Mouse (Mus musculus) bone marrow macrophage, adult 2 months (primary cell): ENCODE measurements around the gene Ubash3a. TPM values are rescaled to one million over a fixed set of nuclear protein-coding genes. Genes with fewer than 3 reads are reported as not detected.

Source experiments
- H3K27ac ChIP-seq: 2 replicates; pipeline ENCODE4 v1.5.1; 2012; ENCODE audit warnings: low read depth, low read length; ENCODE audit not compliant: insufficient read depth
- H3K4me1 ChIP-seq: 2 replicates; pipeline ENCODE4 v1.6.1; 2012; ENCODE audit warnings: low read length; ENCODE audit not compliant: control insufficient read depth, insufficient read depth
- H3K4me3 ChIP-seq: 2 replicates; pipeline ENCODE4 v1.5.1; 2012; ENCODE audit warnings: mild to moderate bottlenecking, low read length, moderate library complexity; ENCODE audit not compliant: insufficient read depth
- CTCF ChIP-seq: IDR thresholded peaks from 2 replicates; pipeline ENCODE4 v1.5.1; 2012; ENCODE audit warnings: low read depth, mild to moderate bottlenecking, low read length, moderate library complexity
- POLR2A ChIP-seq: IDR thresholded peaks from 2 replicates; pipeline ENCODE4 v1.6.1; 2012; ENCODE audit warnings: mild to moderate bottlenecking, low read depth, low read length, borderline replicate concordance
- polyA plus RNA-seq: library from polyadenylated mRNA; stranded (reverse); fragments of >200 nt; gene quantifications from 2 replicates; pipeline ENCODE4 v1.2.4, GENCODE M21; 2012; ENCODE audit not compliant: missing spikeins, insufficient read depth, insufficient read length

The Ubash3a gene
- polyA plus RNA-seq, 1 experiment, result not detected

DNA sequence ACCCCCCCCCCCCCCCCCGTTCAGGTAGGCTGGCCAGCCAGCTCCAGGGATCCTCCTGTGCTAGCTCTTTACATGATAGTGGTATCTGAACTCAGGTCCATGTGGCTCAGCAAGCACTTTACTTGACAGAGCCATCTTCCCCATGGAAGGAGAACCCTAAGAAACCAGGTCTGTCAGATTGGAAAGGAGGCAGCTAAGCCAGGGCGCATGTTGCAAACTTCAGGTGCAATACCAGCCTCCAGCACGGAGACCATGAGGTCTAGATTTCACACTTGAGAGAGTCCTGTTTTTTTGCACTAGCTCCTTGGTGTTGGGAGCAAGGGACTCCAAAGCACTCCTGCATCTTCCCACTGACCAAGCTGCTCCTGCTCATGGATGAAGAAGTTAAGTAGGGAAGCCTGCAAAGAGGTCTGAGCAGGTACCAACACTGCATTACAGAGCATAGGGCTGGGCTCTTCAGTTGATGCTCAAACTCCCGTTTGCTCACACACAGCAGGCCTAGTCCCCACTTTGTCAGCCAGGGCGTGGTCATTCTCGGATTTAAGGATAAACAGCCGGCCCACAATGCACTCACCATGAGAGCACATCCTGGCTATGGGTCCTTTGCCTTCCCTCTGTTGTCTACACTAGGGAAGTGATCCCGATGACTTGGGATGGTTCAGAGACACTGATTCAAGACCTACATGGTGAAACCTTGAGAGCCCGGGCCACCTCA, 68.7 kb downstream of the Ubash3a start:
- Histone ChIP-seq H3K27ac (no peak overlapping the region), H3K4me3 (peak overlapping the region; percentile 55; the same call in 1 of the 2 replicates), H3K4me1 (no peaks in the 10 kb centered on the region)
- TF ChIP-seq CTCF (no peak), POLR2A (no peak)

DNA sequence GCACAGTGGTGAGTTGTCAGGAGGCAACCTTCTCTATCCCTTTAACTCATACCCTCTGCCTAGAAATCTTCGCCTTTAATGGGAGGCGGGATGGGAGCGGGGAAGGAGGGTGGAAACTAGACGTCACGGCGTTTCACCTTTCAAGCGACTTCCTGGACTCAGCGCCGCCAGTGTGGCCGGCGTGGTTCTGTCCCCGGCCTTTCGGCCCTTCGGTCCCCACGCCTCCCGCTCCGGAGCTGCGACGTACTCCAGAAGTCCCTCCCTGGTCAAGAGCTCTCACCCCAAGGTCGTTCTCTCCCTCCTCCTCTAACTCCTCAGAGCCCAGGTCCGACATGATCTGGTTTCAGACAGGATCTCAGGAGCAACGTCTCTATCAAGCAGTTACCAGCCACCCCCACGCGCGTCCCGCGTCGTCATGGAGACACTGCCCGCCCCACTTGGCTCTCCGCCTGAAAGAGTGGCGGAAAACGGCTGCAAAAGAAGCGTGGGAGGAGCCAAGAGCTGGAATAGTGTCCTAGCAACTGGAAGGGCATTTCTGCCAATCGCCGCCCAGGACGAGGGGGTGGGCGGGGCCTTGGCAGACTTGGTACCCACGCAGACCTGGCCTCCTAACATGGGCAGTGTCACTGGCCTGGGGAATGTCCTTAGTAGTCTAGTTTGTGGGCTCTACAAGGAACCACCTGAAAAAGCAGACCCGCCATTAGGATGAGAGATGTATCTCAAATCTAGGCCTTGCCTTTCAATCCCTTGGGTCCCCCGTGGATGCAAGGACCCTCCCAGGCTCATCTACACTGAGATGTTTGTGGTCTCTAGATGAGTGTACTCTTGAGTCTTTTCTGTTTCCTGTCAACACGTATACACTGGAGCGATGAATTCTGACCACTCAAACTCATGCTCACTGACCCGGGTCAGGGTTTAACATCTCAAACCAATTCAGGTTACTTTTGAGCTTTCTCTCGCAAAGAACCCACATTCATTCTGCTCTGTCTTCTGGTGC, 69.5 kb downstream of the Ubash3a start, which contains the start of gene Rsph1:
Rsph1 (minus strand) TSS at position 462 of the 997 bp plus-strand sequence.
- TF ChIP-seq CTCF (no peak), POLR2A (no peak)
- no peaks in the 10 kb centered on the region for H3K4me1 ChIP-seq
- H3K27ac ChIP-seq, result no peak within 1 kb of the TSS
- peak within 1 kb of the TSS; percentile 55 for H3K4me3 ChIP-seq

- H3K4me1 ChIP-seq, result peaks cover 5% of the 10 kb centered on the region
- no peak overlapping the region for H3K4me3 ChIP-seq
- TF ChIP-seq CTCF, result no peak
- no peak for TF ChIP-seq POLR2A
- no peak overlapping the region for H3K27ac ChIP-seq
Observed at GRCm38 (mm10) chr17:31277931-31278330, 70.3 kb downstream of the Ubash3a start.

DNA sequence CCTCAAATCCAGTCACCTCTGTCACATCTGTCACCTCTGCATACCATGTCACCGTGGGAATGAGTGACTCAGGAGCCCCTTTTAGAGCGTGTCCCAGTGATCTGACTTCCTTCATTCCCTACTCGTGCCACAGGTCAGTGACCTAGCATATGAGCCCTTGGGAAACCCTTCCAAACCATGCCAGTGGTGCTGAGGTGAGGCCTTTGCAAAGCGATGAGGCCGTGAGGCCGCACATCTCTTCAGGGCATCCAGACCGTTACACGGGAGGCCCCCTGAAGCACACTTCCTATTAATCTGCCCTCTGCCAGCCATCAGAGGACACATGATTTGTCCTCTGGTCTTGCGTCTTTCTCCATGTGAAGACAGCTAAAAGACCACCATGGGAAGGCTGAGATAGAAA, 71.9 kb downstream of the Ubash3a start:
- no peak overlapping the region for H3K4me3 ChIP-seq
- TF ChIP-seq POLR2A, result no peak
- TF ChIP-seq CTCF, result no peak
- peaks cover 5% of the 10 kb centered on the region for H3K4me1 ChIP-seq

DNA sequence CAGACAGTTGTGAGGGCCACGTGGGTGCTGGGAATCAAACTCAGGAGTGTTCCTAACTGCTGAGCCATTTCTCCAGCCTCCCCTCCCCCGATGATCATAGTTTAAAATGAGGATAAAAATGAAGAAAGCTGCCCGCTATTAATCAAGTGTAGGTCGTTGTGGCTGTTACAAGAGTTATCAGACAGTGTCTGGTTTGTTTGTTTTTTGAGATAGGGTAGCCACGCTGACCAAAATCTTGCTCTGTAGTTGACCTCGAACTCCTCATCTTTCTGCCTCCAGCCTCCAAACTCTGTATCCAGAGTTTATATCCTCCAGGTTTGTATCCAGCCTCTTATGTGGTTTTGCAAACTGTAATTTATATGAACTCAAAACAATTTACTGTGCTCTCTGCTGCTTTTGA, 72.6 kb downstream of the Ubash3a start:
- no peak for TF ChIP-seq CTCF
- TF ChIP-seq POLR2A, result no peak
- Histone ChIP-seq H3K4me3 (no peak overlapping the region), H3K27ac (no peak overlapping the region), H3K4me1 (peaks cover 5% of the 10 kb centered on the region)

More for the DNA sequence above, 71.9 kb downstream of the Ubash3a start:
- H3K27ac ChIP-seq, result no peak overlapping the region

DNA sequence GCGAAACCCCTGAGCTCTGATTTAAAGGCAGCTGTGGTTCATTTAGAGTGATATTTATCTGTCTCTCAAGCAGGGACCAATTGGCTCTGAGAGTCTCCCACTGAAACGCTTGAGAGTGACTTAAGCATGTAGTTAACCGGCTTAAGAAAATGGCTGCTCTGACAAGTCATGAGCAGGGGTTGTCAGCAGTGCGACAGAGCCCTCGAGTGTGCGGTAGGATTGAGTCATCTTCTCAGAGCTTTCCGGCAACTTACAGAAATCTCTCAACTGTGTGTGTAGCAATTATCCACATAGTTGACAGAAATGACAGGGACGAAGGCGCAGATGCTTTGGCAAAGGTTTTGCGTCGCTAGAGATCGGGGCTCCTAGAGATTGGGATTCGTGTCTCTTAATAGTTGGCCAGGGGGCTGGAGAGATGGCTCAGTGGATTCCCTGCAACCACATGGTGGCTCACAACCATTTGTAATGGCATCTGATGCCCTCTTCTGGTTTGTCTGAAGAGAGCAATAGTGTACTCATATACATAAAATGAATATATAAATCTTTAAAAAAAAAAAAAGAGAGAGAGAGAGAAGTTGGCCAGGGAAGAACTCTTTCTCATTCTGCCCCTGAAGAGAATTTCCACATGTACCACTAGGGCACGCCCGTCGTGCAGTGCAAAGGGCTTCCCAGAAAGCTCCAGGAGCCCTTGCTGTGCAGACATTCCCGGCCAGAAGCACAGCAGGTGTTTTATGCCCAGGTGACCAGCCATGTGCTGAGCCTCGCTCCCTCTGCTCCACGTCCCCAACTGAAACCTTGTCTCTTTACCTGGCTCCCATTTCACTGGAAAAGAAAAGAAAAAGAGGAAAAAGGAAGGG, 74.4 kb downstream of the Ubash3a start:
- Histone ChIP-seq H3K4me3 (no peak overlapping the region), H3K27ac (no peak overlapping the region), H3K4me1 (peaks cover 17% of the 10 kb centered on the region)
- peak; percentile 17; the same call in 1 of the 2 replicates for TF ChIP-seq CTCF
- no peak for TF ChIP-seq POLR2A

- Histone ChIP-seq H3K27ac (no peak overlapping the region), H3K4me3 (no peak overlapping the region)
Observed at GRCm38 (mm10) chr17:31282687-31283053, 75.0 kb downstream of the Ubash3a start.

GRCm38 (mm10) chr17:31285867-31286266, 78.2 kb downstream of the Ubash3a start:
- H3K27ac ChIP-seq, result peak overlapping the region; percentile 78

More at GRCm38 (mm10) chr17:31282687-31283053, 75.0 kb downstream of the Ubash3a start:
- TF ChIP-seq POLR2A (no peak), CTCF (no peak)
- peaks cover 23% of the 10 kb centered on the region for H3K4me1 ChIP-seq

DNA sequence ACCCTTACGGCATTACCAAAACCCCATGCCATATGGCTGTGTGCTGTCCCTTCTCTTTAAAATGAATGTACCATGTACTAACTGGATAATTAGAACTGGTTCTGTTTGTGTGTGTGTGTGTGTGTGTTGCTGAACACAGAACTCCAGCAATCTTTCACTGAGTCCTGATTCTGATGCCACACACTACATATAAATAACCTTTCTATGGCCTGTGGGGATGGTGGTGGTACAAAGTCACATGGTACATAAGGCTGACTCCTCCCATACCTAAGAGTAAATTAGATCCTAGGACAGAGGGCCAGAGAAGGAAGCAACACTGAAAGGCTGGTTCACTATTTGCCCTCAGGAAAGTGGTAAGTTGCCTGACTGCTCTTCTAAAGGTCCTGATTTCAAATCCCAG, 78.8 kb downstream of the Ubash3a start, which contains the start of gene Slc37a1:
Slc37a1 (plus strand) TSS at position 301 of the 400 bp plus-strand sequence.
- no peak within 1 kb of the TSS for H3K4me3 ChIP-seq
- TF ChIP-seq CTCF, result no peak
- no peak for TF ChIP-seq POLR2A
- peak within 1 kb of the TSS; percentile 78 for H3K27ac ChIP-seq
- peaks cover 47% of the 10 kb centered on the region for H3K4me1 ChIP-seq

More at GRCm38 (mm10) chr17:31285867-31286266, 78.2 kb downstream of the Ubash3a start:
- Histone ChIP-seq H3K4me3 (no peak overlapping the region), H3K4me1 (peaks cover 43% of the 10 kb centered on the region)
- no peak for TF ChIP-seq CTCF
